Mouse (Mus musculus): ENCODE results near the gene Mbnl2. TPM values are rescaled to one million over a fixed set of nuclear protein-coding genes. Genes with fewer than 3 reads are reported as not detected.
A peak's percentile ranks its signal among the peaks of the same experiment; 100 is the strongest.

Mbnl2 gene
- total RNA-seq, 2 experiments from 2014 or later = 269 to 316 TPM

- DNase-seq = peak; percentile 60
Observed at GRCm38 (mm10) chr14:120416886-120417285, 141.4 kb downstream of the Mbnl2 start.

GRCm38 (mm10) chr14:120418964-120419363 lies 143.5 kb downstream of the Mbnl2 start:
- DNase-seq = no peak

DNA sequence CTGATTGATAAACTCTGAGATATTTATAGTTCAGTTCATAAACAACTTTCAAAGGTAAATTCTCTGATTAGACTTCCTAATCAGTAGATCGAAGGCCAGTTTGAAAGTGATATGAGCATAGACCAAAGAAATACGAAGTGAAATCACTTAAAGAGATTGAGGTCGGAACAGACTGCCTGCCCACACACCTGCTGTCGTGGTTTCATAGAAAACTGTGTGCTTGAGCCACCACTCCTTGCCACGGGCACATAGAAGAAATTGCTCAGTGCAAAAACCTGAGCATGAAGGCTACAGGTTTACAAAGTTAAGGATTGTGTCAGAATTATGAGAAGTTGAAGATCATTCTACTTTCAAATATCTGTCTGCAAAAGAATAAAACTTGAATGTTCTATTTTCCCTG lies 153.0 kb downstream of the Mbnl2 start:
- DNase-seq = no peak

DNA sequence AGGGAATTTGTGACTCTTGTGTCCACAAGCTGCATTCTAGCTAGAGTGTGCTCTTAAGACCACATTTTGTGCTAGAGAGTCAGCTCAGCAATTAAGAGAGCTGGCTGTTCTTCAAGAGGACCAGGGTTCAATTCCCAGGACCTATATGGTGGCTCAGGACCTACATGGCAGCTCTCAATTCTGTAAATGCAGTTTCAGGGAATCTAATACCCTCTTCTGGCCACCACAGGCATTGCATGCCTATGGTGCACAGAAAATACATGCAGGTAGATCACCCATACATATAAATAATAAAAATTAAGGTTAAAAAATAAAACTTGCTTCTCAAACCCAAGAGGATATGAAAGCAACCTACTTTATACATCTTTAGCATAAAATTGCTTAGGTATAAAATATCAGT lies 157.3 kb downstream of the Mbnl2 start:
- no peak for DNase-seq

GRCm38 (mm10) chr14:120433931-120434398 lies 158.5 kb downstream of the Mbnl2 start:
- no peak for DNase-seq

GRCm38 (mm10) chr14:120434831-120435230 lies 159.4 kb downstream of the Mbnl2 start:
- DNase-seq = no peak

DNA sequence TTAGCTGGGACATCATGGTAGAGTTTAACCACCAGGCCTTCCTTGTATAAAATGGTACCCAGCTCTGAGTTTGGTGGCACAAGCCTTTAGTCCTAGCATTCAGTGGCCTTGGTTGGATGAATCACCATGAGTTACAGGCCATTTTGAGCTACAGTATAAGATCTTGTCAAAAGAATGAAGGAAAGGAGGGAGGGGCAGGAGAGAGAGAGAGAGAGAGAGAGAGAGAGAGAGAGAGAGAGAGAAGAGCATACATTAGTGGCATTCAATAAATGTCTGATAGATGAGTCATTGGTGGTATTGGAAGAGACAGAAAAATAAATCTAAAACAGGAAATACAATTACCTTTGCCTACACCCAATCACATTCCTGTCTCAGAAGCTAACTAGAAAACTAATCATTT lies 165.2 kb downstream of the Mbnl2 start:
- DNase-seq = no peak

GRCm38 (mm10) chr14:120441256-120441655 lies 165.8 kb downstream of the Mbnl2 start:
- DNase-seq = no peak

DNA sequence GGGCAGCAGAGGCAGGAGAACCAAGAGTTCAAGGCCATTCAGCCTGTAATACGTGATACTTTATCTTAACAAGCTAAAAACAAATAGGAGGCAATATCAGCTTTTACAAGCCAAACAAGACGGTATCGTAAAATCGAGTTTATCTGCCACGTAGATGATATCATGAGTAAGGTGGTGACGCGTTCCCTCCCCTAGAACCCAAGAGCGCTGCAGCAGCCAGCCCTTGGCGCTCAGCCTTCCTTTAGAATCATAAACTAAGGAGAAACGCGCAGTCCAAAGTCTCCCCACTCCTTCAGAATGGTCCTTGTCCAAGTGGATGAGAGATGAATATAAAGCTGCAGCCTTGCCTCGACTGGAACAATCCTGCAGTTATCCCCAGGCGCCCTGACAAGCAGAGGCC lies 166.4 kb downstream of the Mbnl2 start:
- DNase-seq = no peak

- no peak for DNase-seq
Observed at GRCm38 (mm10) chr14:120454221-120454620, 178.8 kb downstream of the Mbnl2 start.

DNA sequence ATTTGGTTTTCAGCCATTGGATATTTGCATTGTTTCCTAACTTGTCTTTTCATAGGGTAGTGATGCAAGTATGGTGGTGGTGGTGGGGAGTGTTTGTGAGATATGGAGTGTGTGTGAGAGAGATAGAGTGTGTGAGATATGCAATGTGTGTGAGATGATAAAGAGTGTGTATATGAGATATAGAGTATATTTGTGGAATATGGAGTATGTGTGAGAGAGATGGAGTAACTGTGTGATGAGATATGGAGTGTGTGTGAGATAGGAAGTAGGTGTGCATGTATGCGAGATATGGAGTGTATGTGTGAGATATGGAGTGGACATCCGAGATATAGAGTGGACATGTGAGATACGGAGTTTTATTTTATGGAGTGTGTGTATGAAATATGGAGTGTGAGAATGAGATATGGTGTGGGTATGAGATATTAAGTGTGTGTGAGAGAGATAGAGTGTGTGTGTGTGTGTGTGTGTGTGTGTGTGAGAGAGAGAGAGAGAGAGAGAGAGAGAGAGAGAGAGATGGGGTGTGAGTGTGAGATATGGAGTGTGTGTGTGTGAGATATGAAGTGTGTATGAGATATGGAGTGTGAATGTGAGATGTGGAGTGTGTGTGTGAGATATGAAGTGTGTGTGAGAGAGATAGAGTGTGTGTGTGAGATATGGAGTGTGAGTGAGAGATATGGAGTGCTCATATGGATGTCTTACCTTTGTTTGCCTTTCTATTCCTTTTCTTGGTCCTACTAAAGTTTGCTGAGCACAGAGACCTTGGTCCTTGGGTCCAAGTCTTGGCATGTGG lies 188.7 kb downstream of the Mbnl2 start:
- DNase-seq = no peak

DNA sequence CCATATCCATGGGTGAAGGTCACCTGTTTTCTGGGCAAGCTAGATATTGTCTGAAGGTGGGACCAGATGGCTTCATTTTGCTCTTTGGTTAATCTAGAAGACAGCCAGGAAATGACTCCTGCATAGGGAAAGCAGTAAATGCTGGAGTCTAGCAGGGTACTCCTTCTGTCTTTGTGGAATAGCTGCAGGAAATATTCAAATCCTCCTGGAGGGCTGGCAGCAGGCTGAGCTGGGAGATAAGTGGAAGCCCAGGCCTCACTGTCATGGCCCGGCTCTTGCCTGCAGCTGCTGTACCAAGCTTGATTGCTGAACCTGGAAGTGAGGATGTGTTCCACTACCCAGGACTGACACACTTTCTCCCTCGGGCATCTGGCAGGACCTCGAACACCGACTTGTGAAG lies 191.3 kb downstream of the Mbnl2 start:
- DNase-seq = no peak

- DNase-seq = no peak
Observed at GRCm38 (mm10) chr14:120469126-120469790, 193.8 kb downstream of the Mbnl2 start.

GRCm38 (mm10) chr14:120476186-120476697 lies 200.8 kb downstream of the Mbnl2 start:
- no peak for DNase-seq

DNA sequence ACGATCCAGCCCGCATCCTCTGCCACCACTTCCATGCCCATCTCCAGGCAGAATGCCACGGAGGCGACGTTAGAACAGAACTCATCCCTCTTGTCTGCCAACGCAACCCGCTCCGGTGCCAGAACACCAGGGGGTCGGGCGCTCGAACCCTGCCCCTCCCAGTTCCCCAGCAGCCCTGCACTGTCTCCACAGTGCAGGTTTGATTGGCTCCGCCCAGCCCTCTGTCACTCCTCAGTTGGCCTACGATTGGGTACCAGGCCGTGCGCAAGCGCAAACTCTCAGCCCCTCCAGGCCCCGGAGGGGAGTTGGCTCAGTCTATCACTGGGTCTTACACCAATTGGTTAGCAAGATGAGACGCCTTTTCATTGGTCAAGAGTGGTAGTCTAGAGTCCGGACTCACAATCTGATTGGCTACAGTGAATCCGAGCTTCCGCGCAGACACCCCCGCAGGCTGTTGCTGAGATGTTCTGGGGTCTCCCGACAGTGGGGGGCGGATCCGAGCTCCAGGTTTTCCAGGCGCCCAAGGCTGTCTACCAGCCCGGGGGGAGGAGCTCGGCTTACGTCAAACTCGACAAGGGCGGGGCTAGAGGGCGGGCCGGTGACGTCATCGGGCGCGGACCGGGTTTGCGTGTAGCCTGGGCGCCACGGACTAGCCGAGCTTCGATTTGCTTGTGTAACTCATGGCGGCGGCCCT lies 202.0 kb downstream of the Mbnl2 start:
- DNase-seq = peak; percentile 97

DNA sequence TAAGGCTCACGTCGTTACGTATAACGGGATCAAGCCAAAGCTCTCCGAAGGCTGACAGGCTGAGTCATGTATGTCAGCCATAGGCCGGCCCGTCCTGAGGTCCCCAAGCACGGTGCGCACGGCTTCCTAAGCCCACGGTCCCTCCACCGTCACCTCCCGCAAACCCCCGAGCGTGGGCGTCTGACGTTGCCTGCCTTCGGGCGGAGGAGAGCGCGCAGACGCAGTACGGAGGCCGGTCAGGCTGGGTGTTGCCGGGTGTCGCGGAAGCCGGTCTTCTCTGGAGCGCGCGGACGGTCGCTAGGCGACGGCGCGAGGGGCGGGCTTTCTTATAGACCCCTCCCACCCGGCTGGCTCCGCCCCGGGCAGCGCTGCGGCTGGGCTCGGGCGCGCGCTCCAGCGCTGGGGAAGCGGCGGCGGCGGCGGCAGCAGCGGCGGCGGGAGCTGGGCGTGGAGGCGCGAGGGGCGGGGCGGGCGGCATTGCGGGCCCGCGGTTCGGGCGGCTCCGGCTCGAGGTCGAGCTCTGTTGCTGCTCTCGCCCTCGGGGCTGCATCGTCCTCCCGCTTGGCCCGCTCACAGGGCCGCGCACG lies 202.6 kb downstream of the Mbnl2 start, which contains the start of gene Rap2a:
TSS of gene Rap2a (plus strand) at position 463 of the 587 bp plus-strand sequence.
- DNase-seq = peak; percentile 97

- DNase-seq = peak; percentile 34
Observed at GRCm38 (mm10) chr14:120478641-120479341, 203.3 kb downstream of the Mbnl2 start.

DNA sequence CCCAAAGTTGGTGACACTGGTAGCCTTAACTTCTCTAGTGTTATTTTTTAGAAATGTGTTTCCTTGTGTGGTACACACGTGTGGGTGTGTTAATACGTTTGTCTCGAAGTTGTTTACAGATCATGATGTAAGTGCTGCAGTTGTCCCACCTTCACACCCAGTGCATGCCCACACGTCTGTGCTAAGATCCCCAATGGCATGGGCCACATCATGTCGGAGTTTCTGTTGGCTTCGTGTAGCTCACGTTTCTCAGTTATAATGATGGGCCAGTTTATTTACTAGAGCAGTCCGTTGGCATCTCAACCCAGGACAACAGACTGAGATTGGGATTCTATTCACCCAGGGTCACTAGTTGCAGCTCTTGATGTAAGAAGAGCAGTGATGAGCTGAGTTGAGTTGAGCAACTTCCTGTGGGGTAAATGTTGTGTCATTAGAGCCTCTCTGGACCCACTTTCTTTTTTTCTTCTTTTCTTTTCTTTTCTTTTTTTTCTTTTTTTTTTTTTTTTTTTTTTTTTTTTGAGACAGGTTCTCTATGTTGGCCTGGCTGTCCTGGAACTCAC lies 205.0 kb downstream of the Mbnl2 start:
- DNase-seq = no peak

DNA sequence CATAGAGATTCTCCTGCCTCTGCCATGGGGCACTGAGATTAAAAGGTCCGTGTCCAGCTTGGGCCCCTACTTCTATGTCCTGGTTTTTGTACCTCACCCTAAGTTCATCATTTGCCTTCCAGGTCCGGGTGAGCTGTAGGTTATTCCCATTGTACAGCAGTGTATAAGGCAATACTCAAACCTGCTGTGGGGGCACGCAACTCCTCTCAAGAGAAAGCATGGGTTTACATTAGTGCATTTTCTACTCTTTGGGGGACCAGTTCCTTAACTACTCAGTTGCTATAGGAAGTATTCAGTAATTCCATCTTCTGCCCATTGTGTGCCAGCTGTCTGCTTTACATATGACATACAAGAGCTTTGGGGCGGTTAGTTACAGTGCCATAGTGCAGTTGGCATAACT lies 205.5 kb downstream of the Mbnl2 start:
- DNase-seq = no peak

All from gastrocnemius, postnatal 25 days (tissue).